Mouse (Mus musculus) frontal cortex, postnatal 25 days (tissue): ENCODE measurements around the gene Nudt4.
"Not testable (repeated sequence)": the region's sequence is repeated elsewhere in the genome, so short reads cannot be mapped to it uniquely, and the experiment has no call there.

Experiments
- DNase-seq, 2 experiments: peaks; one replicate each; pipeline ENCODE4 v3.0.0; 2022; ENCODE audit warnings: low spot score in 2 of 2

The Nudt4 gene

GRCm38 (mm10) chr10:95567550-95567949 is 3.6 kb upstream of the Nudt4 start:
- DNase-seq: no peak

GRCm38 (mm10) chr10:95566786-95567185 is 2.8 kb upstream of the Nudt4 start:
- DNase-seq: no peak

GRCm38 (mm10) chr10:95565156-95565854 is 1.4 kb upstream of the Nudt4 start:
- no peak for DNase-seq

- DNase-seq: no peak
Measured at GRCm38 (mm10) chr10:95562859-95563841, 796 bp downstream of the Nudt4 start.

- DNase-seq: no peak
Measured at GRCm38 (mm10) chr10:95562395-95562794, 1.6 kb downstream of the Nudt4 start.

GRCm38 (mm10) chr10:95561616-95562015 is 2.3 kb downstream of the Nudt4 start:
- no peak for DNase-seq

GRCm38 (mm10) chr10:95560394-95560983 is 3.5 kb downstream of the Nudt4 start:
- DNase-seq: no peak

GRCm38 (mm10) chr10:95559426-95559825 is 4.5 kb downstream of the Nudt4 start:
- no peak for DNase-seq

- no peak for DNase-seq
Measured at GRCm38 (mm10) chr10:95557337-95557828, 6.6 kb downstream of the Nudt4 start.

- DNase-seq: no peak
Measured at GRCm38 (mm10) chr10:95555866-95556265, 8.1 kb downstream of the Nudt4 start.

GRCm38 (mm10) chr10:95552326-95552725 is 11.6 kb downstream of the Nudt4 start:
- DNase-seq: no peak

GRCm38 (mm10) chr10:95551752-95552151 is 12.2 kb downstream of the Nudt4 start:
- no peak for DNase-seq

- no peak for DNase-seq
Measured at GRCm38 (mm10) chr10:95550506-95550905, 13.4 kb downstream of the Nudt4 start.

GRCm38 (mm10) chr10:95549080-95549479 is 14.9 kb downstream of the Nudt4 start:
- not testable (repeated sequence) for DNase-seq

GRCm38 (mm10) chr10:95548154-95548826 is 15.7 kb downstream of the Nudt4 start:
- DNase-seq: no peak

- no peak for DNase-seq
Measured at GRCm38 (mm10) chr10:95546178-95546577, 17.8 kb downstream of the Nudt4 start.

- DNase-seq: no peak
Measured at GRCm38 (mm10) chr10:95545051-95545450, 18.9 kb downstream of the Nudt4 start.

GRCm38 (mm10) chr10:95544651-95545050 is 19.3 kb downstream of the Nudt4 start:
- no peak for DNase-seq

GRCm38 (mm10) chr10:95544004-95544403 is 19.9 kb downstream of the Nudt4 start:
- DNase-seq: no peak

- no peak for DNase-seq
Measured at GRCm38 (mm10) chr10:95543377-95543776, 20.6 kb downstream of the Nudt4 start.

- no peak for DNase-seq
Measured at GRCm38 (mm10) chr10:95542916-95543315, 21.0 kb downstream of the Nudt4 start.

- no peak for DNase-seq
Measured at GRCm38 (mm10) chr10:95539841-95540240, 24.1 kb downstream of the Nudt4 start.
